Mouse (Mus musculus) MEL-GATA-1-ER (cell line): ENCODE results near the gene Gm20388.
"Not testable (repeated sequence)": the region's sequence is repeated elsewhere in the genome, so short reads cannot be mapped to it uniquely, and the experiment has no call there.

Source experiments
- DNase-seq: peaks from one replicate; pipeline ENCODE4 v3.0.0-alpha.2; 2012; ENCODE audit warnings: low read depth; ENCODE audit errors: extremely low read depth

The Gm20388 gene

DNA sequence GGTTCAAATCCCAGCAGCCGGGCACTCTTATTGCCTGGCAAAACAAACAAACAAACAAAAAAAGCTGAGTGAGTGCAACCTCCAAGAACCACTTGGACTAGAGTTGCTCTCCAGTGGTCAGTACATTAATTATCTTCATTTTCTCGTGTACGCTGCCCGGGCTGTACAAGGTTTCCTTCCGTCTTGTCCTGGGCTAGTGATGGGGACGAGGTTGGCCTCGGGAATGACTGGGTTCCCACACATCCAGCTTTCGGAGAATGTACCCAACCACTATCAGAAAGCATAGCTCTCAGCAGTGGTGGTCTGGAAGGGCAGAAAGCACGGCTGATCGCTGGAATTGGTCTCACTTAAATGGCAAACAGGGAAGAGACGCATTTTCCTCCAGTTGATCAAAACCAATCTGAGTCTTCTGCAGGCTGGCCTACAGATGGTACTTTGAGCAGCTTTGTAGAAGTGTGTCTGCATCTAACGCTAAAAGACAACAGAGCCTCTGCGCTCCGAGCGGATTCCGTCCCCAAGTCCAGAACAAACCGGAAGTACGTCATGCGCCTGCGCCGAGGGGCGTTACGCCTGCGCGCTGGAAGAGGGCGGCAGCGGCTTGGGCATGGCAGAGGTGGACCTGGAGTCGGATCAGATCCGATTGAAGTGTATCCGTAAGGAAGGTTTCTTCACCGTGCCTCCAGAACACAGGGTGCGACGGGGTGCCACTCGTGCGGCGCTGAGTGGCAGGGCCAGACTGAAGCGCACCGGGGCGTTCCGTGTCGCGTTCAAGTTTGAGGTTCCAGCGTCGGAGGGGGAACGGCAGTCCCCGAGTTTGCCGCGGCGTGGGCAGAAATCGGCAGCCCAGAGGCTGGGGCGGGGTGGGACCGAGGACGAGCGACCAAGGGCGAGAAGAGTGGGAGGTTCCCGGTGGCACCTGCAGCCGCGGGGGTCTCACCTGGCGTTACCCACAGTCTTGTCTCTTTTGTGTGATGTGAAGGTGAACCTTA lies 3313.9 kb downstream of the Gm20388 start, which contains the start of gene Cdk10:
Gene Cdk10 (plus strand): TSS at position 565 of the 989 bp plus-strand sequence.
- peak; percentile 77 for DNase-seq

DNA sequence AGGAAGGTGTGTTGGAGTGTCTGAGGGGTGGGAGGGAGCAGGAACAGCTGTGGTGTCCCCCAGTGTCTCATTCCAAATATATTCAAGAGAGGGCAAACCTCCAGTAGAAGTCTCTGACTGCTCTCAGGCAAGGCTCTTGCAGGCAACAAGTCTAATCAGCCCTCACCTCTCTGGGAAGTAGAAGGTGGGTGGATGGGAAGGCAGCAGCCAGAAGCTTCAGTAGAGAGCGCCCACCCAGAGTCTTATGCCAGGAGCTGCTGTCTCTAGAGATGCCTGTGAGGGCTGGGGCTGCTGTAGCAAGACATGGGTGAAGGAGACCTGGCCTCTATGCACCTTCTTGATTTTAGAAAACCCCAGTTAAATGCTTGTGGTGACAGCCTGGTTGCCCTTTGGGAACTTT lies 3317.8 kb downstream of the Gm20388 start:
- DNase-seq: no peak

DNA sequence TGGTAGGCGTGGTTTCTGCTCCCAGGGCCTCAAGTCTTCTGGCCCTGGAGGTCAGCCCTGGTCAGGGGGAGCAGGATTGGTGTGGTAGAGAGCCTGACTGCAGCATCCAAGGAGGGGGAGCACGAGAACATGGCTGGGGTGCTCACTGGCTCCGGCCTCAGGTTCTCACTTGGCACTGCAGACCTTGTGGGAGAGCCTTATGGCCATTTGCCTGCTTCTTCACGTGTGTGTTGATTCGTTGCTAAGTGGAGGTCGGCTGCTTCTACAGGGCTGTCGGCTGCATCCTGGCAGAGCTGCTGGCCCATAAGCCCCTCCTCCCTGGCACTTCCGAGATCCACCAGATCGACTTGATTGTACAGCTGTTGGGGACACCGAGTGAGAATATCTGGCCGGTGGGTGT lies 3319.7 kb downstream of the Gm20388 start:
- DNase-seq: not testable (repeated sequence)

DNA sequence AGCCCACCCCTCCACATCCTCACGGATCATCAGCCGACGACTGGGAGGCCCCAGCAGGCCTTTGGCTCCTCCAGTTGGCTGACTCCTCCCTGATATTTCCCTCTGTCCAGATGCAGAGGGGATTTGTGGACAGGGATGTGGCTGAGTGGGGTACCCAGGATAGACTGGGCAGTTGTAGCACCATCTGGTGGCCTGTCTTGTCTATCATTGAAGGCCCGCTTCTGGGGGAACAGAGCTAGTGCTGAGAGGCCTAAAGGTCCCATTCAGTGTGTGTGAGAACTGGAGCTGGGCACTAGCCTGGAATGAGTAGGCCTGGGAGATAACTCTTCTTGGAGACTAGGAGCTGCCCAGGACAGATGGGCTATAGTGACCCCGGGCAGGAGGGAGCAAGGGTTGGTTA lies 3321.1 kb downstream of the Gm20388 start:
- no peak for DNase-seq

DNA sequence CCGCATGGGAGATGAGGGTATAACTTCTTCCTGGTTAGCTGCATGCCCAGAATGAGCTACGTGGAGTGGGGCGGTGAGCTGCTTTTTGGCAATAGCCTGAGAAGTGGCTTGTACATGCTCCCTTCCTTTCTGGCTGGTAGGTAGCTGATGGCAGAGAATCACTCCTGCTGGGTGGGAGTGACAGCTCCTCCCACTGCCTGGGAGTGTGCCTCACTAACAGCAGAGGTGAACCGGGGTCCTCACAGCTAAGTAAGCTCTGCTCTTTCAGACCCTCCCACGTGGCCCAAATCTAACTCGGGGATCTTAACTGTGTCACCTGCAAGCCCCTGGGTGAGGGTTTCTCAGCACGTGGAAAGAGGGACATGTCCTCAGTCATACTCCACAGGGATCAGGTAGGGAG lies 3321.9 kb downstream of the Gm20388 start:
- no peak for DNase-seq

DNA sequence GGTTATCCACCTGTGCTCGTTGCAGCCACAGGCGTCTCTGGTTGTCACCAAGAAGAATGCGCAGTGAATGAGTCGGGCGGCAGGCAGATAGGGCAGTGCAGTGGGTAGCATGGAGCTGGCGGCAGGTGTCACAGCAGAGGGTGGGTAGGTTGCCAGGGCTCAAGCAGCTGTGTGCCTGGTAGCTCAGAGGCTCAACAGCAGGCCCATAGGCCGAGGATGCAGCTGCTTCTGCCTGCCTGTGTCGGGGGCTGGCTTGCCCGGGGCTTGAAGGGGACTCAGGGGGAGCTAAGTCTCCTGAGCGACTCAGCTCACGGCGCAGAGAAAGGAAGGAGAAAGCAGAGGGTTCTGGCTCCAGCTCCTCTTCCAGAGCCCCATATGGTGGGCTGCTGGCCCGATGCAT lies 3322.7 kb downstream of the Gm20388 start:
- DNase-seq: no peak

DNA sequence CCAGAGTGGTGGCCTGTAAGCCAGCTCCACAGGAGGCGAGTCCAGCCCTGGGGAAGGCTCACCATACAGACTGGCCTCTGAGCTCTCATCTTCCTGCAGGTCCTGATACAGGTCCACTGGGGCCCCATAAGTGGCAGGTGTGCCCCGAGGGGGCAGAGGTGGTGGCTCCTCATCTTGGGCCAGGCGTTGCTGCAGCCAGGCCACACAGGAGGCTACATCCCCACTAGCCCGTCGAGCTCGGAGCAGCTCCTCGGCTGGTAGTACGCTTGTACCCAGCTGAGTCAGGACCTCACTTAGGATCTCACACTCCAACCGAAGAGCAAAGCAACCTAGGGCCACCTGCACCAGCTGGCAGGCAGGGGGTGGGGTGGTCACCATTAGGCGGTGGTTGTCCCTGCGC lies 3323.1 kb downstream of the Gm20388 start:
- DNase-seq: no peak

DNA sequence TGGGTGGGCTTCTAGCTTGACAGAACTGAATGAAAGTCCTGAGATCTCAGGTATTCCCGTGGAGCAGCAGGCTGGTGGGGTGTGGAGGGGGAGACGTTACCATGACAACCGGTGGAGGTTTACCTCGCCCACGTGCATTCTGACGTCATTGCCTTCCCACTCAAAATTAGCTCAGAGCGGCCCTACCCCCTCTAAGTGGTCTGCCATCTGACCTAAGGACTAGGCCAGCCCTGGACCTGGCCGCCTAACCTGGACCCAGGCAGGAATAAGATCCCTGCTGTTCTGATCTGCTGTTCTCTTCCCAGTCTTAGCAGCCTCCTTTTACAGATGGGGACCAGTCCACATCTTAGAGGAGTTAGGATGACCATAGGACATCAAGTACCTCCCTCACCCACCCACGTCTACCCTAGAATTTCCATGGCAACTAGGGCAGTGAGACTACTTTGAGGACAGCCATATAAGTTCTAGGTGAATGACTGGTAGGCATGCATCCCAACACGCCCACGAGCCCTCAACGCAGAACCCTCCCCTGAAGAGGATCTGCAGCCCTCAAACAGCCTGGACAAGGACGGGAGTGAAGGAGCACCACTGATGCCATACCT lies 3324.4 kb downstream of the Gm20388 start:
- no peak for DNase-seq

DNA sequence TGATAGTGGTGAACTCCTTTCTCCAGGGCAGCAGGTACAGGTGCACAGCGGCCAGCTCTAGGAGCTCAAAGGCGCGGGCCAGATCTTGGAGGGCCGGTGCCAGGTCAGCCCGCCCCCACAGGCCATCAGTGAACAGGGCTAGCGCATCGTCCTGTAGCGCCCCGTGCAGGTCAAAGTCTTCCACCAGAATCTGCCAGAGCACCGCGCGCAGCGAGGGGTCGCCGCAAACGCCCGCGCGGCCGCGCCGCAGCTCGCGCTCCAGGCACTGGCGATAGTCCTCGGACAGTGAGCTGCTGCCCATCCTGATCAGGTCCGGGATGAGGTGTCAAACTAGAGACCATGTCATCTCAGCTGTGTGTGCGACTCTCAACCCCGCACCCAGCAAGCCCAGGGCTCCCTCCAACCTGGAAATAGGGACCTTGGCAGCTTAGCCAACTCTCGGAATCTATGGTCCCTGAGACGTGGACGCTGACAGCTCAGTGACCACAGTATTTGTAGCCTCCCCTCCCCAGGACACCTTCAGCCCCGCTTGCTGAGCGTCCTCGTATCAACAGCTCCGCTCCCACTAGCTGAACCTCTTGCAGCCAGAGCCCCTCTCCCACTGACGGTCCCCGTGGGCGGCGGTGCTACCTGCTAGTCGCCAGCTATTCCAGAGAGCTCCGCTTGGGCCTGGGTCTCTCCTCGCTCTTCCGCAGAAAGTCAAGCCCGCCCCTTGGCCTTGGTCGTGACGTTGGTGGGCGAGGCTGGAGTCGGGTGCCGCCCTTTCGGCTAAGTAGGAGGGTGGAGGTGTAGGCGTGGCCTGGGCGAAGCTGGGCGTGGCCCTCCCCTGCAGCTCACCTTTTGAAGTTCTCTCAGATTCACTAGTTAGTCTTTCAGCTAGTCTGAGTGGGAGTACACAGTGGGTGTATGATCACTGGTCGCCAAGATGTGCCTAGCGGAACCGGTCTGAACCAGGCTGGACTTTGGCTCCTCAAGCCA lies 3325.2 kb downstream of the Gm20388 start, which contains the start of gene Spata2l:
Gene Spata2l (minus strand): TSS at position 714 of the 978 bp plus-strand sequence.
- DNase-seq: peak; percentile 50

DNA sequence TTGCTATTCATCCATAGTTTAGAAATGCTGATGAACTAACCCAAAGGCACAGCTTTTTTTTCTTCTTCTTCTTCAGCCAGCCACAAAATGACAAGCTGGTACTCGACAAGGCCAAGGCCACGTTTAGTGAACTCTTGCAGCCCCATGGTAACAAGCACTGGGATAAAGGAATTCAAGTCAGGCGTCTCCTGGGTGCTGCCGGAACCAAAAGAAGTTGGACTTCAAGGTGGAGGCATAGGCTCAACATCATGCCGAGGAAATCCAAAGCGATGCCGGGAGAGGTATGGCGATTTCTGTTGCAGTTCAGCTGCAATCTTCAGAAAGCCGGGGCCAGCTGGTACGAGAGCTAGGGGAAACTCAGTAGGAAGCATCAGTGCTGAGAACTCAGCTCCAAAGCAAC lies 3328.8 kb downstream of the Gm20388 start:
- no peak for DNase-seq

DNA sequence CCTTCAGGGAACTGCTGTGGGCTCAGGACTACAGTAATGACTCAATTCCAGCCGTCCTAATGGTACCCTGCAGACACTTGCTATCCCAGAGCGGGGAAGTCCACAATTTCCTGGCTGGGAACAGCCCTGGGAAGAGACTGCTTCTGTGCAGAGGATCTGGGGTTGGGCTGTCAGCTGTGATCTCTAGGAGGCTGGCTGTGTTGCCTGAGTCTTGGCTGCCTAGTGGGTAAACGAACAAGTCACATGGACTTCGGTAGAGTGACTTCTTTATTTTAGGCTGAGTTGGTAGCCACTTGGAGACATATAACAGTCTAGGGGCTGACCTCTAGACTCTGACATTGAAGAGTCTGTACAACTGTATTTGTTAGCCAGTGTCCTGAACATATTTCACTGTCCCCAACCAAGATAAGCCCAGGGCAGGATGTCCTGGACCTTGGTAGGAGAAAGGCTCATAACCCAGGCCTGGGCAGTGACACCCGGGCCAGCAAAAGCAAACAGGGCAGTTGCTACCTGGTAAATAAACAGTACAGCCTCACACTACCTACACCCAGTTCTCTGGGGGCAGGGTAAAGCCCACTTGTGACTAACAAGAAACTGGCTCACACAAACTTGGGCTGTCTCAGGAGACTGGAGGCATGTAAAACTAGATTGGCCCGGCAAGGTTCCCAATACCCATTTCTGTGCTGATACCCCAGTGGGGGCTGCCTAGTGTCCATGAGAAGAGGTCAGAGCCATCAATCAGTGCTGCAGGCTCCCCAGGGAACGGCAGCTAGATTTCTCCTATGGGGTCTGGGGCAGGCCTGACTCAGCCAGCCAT lies 3331.7 kb downstream of the Gm20388 start:
- no peak for DNase-seq

DNA sequence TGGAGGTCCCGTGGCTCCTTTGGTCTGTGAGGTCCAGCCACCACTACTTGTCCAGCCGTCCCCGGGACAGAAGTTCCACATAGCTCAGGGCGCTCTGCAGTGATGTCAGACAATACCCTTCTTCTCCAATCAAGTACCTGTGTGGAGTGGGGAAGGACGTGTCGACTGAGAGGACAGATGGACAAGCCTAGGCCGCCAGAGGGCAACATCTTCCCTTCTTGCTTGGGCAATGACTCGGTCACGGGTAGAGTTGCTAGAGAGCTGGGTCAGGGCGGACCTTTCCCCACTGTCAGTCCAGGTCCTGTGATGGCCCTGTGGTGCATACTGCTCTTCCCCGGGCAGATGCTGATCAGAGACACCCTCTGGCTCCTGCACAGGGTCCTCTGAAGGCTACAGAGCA lies 3332.4 kb downstream of the Gm20388 start:
- DNase-seq: no peak

DNA sequence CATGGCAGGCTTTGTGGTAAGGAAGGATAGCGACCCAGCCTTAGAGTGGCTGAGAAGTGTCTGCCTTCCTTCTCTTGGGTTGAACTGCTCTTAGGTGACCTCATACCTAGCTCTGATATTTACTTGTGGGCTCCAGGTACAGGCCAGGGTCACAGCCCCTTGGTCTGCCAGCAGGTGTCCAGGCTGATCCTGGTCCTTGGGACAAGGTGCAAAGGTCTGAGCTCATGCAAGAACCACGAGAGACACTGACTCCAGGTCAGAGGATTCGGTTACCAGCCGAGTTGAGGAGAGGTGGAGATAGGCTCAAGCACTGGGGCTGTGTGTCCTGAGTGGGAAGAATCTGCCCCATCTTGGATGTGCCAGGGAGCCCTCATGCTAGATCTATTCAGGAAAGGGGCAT lies 3333.7 kb downstream of the Gm20388 start:
- DNase-seq: no peak

DNA sequence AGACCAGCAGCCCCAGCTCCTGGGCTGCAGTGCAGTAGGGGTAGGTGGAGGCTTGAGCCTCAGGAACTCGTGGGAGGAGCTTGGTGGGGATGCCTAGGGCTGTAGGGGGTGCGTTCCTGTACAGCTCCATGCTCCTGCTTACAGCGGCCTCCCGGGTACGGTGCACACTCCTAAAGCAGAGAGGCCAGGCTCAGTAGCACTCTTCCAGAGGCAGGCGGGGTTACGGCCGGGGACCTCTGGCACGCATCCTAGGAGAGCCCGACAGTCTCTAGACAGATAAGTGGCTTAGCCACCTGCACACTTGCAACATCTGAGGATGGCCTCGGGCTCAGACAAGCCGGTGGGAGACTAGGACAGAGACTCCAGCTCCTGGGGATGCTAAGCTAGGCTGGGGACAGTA lies 3334.9 kb downstream of the Gm20388 start:
- DNase-seq: no peak

DNA sequence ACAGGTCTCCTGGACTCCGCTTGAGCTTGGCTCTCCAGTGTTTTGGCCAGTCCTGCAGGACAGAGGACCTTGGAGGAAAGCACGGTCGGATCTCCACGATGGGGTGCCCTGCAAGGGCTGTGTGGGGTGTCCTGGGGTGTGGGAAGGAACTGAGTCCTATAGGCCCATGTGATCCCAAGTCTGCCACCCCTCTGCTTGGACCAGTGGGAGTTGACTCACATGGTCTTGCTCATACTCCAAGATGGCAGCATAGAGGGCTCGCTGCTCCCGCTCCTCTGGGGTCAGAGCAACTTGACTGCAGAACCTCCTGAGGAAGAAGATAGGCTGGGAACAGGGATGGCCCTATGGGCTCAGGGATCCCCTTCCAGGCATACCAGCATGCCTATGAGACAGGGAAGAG lies 3337.1 kb downstream of the Gm20388 start:
- no peak for DNase-seq

DNA sequence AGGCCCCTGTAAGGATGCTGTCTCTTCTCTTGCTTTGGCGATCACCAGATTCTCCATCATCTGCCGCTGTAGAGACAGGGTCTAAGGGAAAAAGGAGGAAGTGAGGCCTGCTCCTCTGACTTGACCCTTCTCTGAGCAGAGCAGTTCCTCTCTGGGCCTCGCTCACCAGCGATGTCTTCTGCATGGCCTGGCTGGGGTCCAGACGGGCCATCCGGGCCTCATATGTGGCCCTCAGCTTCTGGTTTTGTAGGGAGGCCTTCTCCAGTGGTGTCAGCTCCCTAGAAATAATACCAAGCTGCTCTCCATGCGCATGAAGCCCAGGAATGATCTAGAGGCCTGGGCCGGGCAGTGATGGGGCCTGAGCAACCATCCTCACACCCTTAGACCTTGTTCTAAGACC lies 3338.0 kb downstream of the Gm20388 start:
- DNase-seq: no peak

DNA sequence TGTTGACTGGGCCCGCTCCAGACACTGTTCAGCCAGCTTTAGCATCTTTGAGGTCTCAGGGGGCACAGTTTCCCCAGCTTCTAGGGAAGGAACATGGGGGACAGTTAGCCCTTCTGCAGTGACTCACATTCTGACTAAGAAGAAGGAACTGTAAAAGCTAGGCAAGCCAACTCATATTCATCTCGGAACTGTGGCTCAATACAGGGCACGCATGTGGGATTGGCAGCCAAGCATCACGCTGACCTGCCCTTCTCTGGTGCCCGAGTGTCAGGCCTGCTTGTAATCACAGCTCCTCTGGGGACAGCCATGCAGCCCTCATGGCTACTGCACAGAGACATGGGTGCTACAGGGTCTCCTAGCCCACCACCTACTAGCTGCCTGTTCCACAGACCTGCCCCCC lies 3340.3 kb downstream of the Gm20388 start:
- DNase-seq: no peak

DNA sequence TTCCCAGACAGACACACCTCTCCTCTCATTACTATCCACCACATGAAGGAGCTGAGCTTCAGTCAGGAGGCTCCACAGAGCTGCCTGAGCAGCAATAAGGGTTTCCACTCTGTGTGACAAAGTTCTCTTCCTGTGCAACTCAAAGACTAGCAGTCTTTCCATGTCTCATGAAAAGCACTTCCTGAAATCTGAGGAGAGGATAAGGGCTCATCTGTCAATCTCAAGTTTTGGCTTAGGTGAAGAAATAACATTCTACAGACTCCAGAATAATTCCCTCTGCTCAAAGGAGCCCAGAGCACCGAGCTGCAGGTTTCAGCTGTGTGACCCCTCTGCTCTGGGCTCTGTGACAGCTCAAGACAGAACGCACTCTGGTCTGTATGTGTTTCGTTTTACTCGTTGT lies 3342.3 kb downstream of the Gm20388 start:
- peak; percentile 36 for DNase-seq

DNA sequence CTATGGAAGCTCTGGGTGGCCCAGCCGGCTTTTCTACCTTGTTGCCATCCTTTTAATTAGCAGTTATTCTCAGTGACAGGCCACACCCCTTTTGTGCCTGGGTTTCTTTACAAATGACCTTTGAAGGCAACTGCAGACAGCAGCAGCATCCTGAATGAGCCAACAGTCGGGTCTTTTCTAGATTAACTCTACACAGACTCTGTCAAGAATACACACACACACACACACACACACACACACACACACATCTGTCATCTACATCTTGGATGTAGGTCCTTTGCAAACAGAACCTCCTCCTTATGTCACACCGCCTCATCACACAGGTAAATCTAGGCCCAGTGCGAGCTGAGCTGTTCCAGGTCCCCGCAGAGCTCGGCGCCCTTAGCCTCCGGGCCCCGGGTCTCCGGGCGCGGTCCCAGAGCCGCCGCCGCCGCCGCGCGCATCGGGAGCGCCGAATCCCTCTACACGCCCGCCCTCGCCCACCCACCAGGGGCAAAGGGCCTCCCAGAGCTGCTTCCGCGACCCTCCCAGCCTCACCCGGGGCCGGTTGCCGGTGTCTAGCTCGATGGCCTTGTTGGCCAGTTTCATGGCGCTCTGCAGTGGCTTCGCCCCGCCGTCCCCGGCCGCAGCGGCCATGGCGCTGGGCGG lies 3342.9 kb downstream of the Gm20388 start:
- DNase-seq: peak; percentile 35
